Mouse (Mus musculus) heart, embryonic 14.5 days (tissue): ENCODE results near the gene Elp4. TPM values are rescaled to one million over a fixed set of nuclear protein-coding genes. Genes with fewer than 3 reads are reported as not detected.

Experiments used
- ATAC-seq: fragments of 200-750 bp; cut with Nextera tagmentation; 2 replicates; pipeline ENCODE4 v1.8.0; 2017; ENCODE audit warnings: low read depth, moderate TSS enrichment; ENCODE audit not compliant: insufficient number of reproducible peaks, insufficient read depth, low FRiP score
- H3K27ac ChIP-seq, 2 experiments: fragments of 200-500 bp in 1 of 2; fragments of 300-500 bp in 1 of 2; sonication (generic) in 1 of 2; replicated peaks in 1 of 2; 2 replicates each; pipeline ENCODE4 v1.5.1; 2012 to 2014; ENCODE audit warnings: low read depth in 2 of 2, low read length in 2 of 2, control low read depth in 1 of 2, mild to moderate bottlenecking in 1 of 2, mixed read lengths in 1 of 2; ENCODE audit not compliant: control insufficient read depth in 1 of 2, insufficient read depth in 1 of 2
- H3K27me3 ChIP-seq: fragments of 300-500 bp; sonication (generic); 2 replicates; pipeline ENCODE4 v1.6.1; 2014; ENCODE audit warnings: mild to moderate bottlenecking, low read length, control low read depth; ENCODE audit not compliant: control insufficient read depth, insufficient read depth
- H3K36me3 ChIP-seq: fragments of 300-500 bp; sonication (generic); 2 replicates; pipeline ENCODE4 v1.6.1; 2014; ENCODE audit warnings: mild to moderate bottlenecking, control low read depth, low read length, mixed read lengths; ENCODE audit not compliant: control insufficient read depth, insufficient read depth
- H3K4me1 ChIP-seq, 2 experiments: fragments of 200-500 bp in 1 of 2; fragments of 300-500 bp in 1 of 2; sonication (generic) in 1 of 2; 2 replicates each; pipeline ENCODE4 v1.6.1; 2012 to 2014; ENCODE audit warnings: low read length in 2 of 2, control low read depth in 1 of 2, mixed read lengths in 1 of 2; ENCODE audit not compliant: control insufficient read depth in 2 of 2, insufficient read depth in 2 of 2
- H3K4me2 ChIP-seq: fragments of 300-500 bp; sonication (generic); 2 replicates; pipeline ENCODE4 v1.6.1; 2014; ENCODE audit warnings: mild to moderate bottlenecking, low read length
- H3K4me3 ChIP-seq, 2 experiments: fragments of 200-500 bp in 1 of 2; fragments of 300-500 bp in 1 of 2; sonication (generic) in 1 of 2; 2 replicates each; pipeline ENCODE4 v1.5.1; 2012 to 2014; ENCODE audit warnings: low read length in 2 of 2, mild to moderate bottlenecking in 2 of 2, control low read depth in 1 of 2, low read depth in 1 of 2, moderate library complexity in 1 of 2; ENCODE audit not compliant: control insufficient read depth in 1 of 2, insufficient read depth in 1 of 2
- H3K9ac ChIP-seq: fragments of 300-500 bp; sonication (generic); 2 replicates; pipeline ENCODE4 v1.6.1; 2014; ENCODE audit warnings: mild to moderate bottlenecking, low read length
- H3K9me3 ChIP-seq: fragments of 300-500 bp; sonication (generic); 2 replicates; pipeline ENCODE4 v1.6.1; 2016; ENCODE audit warnings: low read length, control low read depth; ENCODE audit not compliant: control insufficient read depth
- WGBS: fragments of 180-500 bp; shearing (Covaris S2); extraction: QIAGEN DNeasy Blood & Tissue Kit; methylation state at CpG from one replicate; pipeline ENCODE4 v1.1.7; 2014; 5-methylcytosine and 5-hydroxymethylcytosine counted together
- polyA plus RNA-seq: library from polyadenylated mRNA; unstranded; fragments of >200 nt; fragmentation: Nextera tagmentation; extraction: Ambion mirVana; gene quantifications from 2 replicates; pipeline ENCODE4 v1.2.1, GENCODE M21; 2014

The Elp4 gene
- polyA plus RNA-seq, 1 experiment from 2014 or later: 19.6 TPM

DNA sequence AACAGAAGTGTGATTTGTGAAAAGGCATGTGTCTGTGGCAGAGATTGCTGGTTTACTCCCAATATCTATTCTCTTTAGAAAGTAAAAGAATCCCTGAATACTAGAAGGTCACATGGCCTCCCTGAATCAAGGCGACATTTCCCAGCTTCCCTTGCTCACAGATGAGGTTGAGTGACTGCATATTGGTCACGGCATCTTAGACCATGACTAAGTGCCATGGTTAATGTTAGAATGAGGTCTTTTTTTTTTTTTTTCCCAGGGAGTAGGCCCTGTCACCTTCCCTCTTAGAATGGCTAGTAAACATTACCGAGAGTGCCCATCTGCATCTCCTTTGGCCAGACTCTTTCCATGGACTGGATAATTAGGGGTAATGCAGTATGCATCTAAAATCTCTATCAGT, 193.9 kb downstream of the Elp4 start:
- H3K4me3 ChIP-seq: no peak overlapping the region
- no peaks in the 10 kb centered on the region for H3K4me1 ChIP-seq
- no peak for ATAC-seq
- no peak overlapping the region for H3K27ac ChIP-seq
- no peaks in the 10 kb centered on the region for H3K9me3 ChIP-seq
- H3K4me2 ChIP-seq: no peak overlapping the region
- H3K36me3 ChIP-seq: no peaks in the 10 kb centered on the region
- H3K9ac ChIP-seq: no peak overlapping the region
- no peaks in the 10 kb centered on the region for H3K27me3 ChIP-seq
- 90% methylated on average over 3 of the region's 3 CpGs for WGBS

DNA sequence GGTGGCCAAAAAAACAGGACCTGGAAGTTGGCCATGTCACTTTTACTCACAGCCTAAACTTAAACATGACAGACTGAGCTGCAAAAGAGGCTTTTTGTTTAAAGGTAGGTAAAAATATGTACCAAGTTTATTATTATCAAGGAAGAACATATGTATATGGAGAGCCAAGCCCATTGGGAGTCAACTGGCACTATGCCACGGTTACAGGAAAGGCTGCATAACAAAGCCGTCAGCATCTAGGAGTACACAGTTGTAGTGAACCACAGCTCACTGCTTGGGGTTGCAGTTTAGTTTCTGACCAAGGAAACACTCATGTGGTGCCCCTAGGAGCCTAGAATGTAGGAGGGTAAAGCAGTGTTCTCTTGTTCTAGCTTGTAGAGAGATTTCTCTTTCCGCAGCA, 195.2 kb downstream of the Elp4 start:
- Histone ChIP-seq H3K9ac (no peak overlapping the region), H3K9me3 (no peaks in the 10 kb centered on the region), H3K36me3 (no peaks in the 10 kb centered on the region), H3K27me3 (no peaks in the 10 kb centered on the region), H3K4me1 (no peaks in the 10 kb centered on the region), H3K4me3 (no peak overlapping the region), H3K27ac (no peak overlapping the region), H3K4me2 (no peak overlapping the region)
- WGBS: 80% methylated on average over 3 of the region's 3 CpGs
- no peak for ATAC-seq

DNA sequence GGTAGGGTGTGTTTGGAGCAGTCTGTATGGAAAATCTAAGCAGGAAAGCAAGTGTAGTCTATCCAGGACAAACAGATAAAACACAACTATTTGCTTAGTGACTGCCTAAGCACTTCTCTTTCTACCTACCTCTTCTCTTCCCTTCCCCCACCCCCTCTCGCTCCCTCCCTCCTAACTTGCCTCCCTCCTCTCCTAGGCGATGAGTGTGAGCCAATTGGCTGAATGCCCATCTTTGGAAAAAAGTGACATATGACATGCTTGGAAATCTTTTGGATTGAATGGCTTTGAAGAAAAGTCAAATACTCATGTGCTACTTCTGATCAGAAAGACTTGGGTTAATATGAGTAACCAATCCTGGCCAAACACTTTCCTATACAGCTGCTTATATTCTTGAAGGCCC, 199.0 kb downstream of the Elp4 start:
- Histone ChIP-seq H3K27me3 (no peaks in the 10 kb centered on the region), H3K4me2 (no peak overlapping the region), H3K36me3 (peaks cover 5% of the 10 kb centered on the region; the same call in 1 of the 2 replicates), H3K9ac (no peak overlapping the region), H3K27ac (no peak overlapping the region), H3K4me1 (no peaks in the 10 kb centered on the region), H3K9me3 (no peaks in the 10 kb centered on the region), H3K4me3 (no peak overlapping the region)
- 77% methylated on average over 2 of the region's 2 CpGs for WGBS
- ATAC-seq: no peak

DNA sequence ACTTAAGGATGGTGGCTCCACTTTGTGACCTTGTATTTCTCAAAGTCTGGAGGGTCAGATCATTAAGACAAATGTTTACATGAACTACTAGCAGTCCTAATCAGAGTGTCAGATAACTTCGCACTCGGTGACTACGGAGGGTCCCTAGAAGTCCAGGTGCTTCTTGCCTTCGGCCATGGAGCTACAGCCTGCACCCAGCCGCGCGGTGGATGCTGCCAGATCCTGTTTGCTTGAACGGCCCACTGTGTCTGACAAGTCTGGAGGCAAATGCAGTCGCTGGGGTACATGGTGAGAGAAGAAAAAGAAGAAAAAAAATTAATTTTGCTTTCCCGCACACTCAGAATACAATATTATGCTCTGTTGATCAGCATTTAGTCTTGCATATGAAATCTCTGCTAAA, 201.8 kb downstream of the Elp4 start:
- no peak for ATAC-seq
- WGBS: 77% methylated on average over 10 of the region's 10 CpGs
- H3K9me3 ChIP-seq: no peaks in the 10 kb centered on the region
- no peak overlapping the region for H3K4me2 ChIP-seq
- no peak overlapping the region for H3K4me3 ChIP-seq
- H3K27me3 ChIP-seq: no peaks in the 10 kb centered on the region
- peaks cover 5% of the 10 kb centered on the region; the same call in 1 of the 2 replicates for H3K36me3 ChIP-seq
- no peak overlapping the region for H3K9ac ChIP-seq
- H3K27ac ChIP-seq: no peak overlapping the region
- no peaks in the 10 kb centered on the region for H3K4me1 ChIP-seq

DNA sequence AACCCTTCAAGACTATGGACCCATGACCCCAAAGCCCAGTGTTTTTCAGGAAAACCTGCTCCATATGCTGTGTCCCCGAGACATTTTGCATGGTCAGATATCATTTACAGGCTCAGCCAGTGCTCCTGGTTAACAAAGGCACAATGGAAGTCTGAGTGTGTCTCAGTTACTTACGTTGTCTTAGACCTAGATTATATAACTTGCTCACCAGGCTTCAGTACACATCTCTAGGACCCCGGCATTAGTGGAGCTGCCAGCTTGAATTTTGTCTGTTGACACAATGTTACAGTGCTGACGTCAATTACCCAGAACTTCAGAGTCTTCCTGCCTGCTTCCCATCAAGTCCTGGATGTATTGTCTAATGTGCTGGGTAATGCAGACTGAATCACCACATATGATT, 202.6 kb downstream of the Elp4 start:
- Histone ChIP-seq H3K9me3 (no peaks in the 10 kb centered on the region), H3K27ac (no peak overlapping the region), H3K36me3 (peaks cover 5% of the 10 kb centered on the region; the same call in 1 of the 2 replicates), H3K9ac (no peak overlapping the region), H3K4me1 (no peaks in the 10 kb centered on the region), H3K27me3 (no peaks in the 10 kb centered on the region), H3K4me2 (no peak overlapping the region), H3K4me3 (no peak overlapping the region)
- 64% methylated on average over 4 of the region's 4 CpGs for WGBS
- no peak for ATAC-seq

DNA sequence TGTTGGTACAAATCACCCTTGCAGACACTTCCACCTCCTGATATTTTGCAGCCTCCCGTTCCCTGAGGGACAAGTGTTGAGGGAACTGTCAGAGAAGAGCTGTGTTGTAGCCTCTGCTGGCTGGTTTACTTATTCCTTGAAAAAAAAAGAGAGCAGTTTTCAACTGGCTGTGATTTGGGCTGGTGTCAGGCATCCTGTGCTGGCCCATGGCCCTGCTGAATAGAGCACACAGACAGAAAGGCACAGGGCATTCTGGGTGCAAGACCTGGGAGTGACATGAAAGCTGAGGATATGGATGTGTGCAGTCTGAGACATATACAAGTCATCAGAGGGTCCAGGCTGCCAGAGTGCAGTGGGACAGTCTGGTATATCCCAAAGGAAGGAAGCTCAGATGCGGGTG, 205.7 kb downstream of the Elp4 start:
- Histone ChIP-seq H3K9ac (no peak overlapping the region), H3K36me3 (peaks cover 5% of the 10 kb centered on the region; the same call in 1 of the 2 replicates), H3K4me1 (no peaks in the 10 kb centered on the region), H3K27ac (no peak overlapping the region), H3K27me3 (peaks cover 4% of the 10 kb centered on the region; the same call in 1 of the 2 replicates), H3K9me3 (no peaks in the 10 kb centered on the region), H3K4me2 (no peak overlapping the region), H3K4me3 (no peak overlapping the region)
- WGBS: 79% methylated on average over 2 of the region's 2 CpGs
- no peak for ATAC-seq

DNA sequence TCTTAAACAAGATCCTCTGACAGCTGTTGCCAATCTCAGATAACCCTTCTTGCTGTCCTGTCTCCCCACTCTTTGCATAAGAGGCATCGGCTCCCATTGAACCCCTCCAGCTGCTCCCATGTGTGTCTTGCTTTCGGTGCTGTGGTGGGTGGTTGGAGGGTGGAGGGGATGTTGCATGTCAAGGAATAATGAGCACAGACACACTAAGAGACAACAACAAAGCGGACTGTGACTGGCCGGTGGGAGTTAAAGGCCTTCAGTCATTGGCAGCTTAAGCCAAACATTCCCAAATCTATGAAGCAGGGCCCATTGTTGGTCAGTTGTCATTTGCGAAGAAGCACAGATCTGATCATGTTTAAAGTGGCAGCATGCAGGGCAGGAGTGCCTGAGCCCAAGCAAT, 206.6 kb downstream of the Elp4 start:
- Histone ChIP-seq H3K27ac (no peak overlapping the region), H3K27me3 (peaks cover 13% of the 10 kb centered on the region; the same call in 1 of the 2 replicates), H3K9ac (no peak overlapping the region), H3K9me3 (no peaks in the 10 kb centered on the region), H3K4me1 (no peaks in the 10 kb centered on the region), H3K4me3 (no peak overlapping the region), H3K36me3 (peaks cover 5% of the 10 kb centered on the region; the same call in 1 of the 2 replicates), H3K4me2 (no peak overlapping the region)
- 80% methylated on average over 5 of the region's 5 CpGs for WGBS
- ATAC-seq: no peak

DNA sequence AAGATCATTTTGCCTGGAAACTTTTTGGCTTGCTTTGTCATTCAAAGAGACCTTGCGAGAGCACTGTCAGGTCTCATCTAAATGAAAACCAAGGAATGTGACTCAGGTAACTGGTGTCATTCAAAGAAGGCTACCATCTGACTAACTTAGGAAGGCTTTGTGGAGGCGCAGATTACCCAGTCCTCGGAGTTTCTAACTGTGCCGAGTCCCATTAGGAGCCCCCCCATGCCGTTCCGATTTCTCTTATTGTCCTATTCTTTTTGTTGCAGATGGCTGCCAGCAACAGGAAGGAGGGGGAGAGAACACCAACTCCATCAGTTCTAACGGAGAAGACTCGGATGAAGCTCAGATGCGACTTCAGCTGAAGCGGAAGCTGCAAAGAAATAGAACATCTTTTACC, 213.1 kb downstream of the Elp4 start:
- 13% methylated on average over 10 of the region's 10 CpGs for WGBS

More for the DNA sequence above, 213.1 kb downstream of the Elp4 start:
- H3K4me3 ChIP-seq: no peak overlapping the region
- H3K27me3 ChIP-seq: peaks cover 76% of the 10 kb centered on the region
- ATAC-seq: no peak
- peaks cover 5 to 19% of the 10 kb centered on the region in 2 experiments; a peak in 3 of 4 replicates for H3K4me1 ChIP-seq
- no peak overlapping the region for H3K27ac ChIP-seq
- H3K9me3 ChIP-seq: no peaks in the 10 kb centered on the region
- H3K9ac ChIP-seq: no peak overlapping the region
- no peaks in the 10 kb centered on the region for H3K36me3 ChIP-seq
- H3K4me2 ChIP-seq: no peak overlapping the region
